Mouse (Mus musculus): ENCODE measurements around the gene Gjc1. TPM values are rescaled to one million over a fixed set of nuclear protein-coding genes. Genes with fewer than 3 reads are reported as not detected.
A peak's percentile ranks its signal among the peaks of the same experiment; 100 is the strongest.

The Gjc1 gene
- polyA plus RNA-seq, 1 experiment from 2014 or later: 55.0 TPM

GRCm38 (mm10) chr11:102765416-102765815 is 54.1 kb downstream of the Gjc1 start:
- no peak for ATAC-seq (replicated peaks)
- H3K4me1 ChIP-seq: peaks cover 24% of the 10 kb centered on the region
- H3K27ac ChIP-seq (replicated peaks): no peak overlapping the region

DNA sequence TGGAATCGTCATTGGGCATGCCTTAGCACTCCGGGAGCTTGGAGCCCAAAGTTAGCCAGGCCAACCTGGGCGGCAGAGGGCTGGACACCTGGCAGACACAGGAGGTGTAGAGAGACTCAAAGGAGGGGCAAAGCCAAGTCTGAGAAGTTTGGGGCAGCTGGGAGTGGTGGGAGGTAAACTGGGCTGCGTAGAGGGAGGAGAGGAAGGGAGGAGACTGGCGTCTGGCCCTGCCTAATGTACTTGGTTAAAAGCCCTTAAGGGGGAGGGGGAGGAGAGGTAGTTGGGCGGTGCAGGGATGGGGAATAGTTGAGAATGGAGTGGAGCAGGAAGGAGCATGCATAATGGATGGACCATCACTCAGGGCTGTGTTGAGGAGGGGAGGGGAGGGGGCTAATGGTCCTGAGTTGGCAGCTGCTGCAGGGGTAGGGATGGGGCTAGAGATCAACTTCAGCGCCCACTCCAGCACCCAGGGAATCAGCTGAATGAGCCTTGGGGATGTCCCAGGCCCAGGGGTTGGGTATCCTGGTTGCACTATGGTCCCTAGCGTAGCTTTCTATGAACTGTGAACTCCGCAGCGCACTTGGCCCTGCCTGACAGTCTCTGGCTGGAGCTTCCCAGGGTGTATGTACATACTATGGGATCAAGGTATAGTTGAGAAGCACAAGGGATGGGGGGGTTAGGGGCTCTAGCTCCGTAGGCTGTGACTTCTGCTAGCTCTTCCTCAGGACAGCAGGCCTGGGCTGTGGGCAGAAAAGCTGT is 56.3 kb downstream of the Gjc1 start:
- Histone ChIP-seq H3K27ac (replicated peaks) (no peak overlapping the region), H3K9me3 (no peaks in the 10 kb centered on the region), H3K9ac (replicated peaks) (no peak overlapping the region), H3K4me1 (peaks cover 22% of the 10 kb centered on the region), H3K36me3 (no peaks in the 10 kb centered on the region), H3K4me2 (replicated peaks) (peak overlapping the region; percentile 99), H3K27me3 (no peaks in the 10 kb centered on the region), H3K4me3 (no peak overlapping the region)
- 59% methylated on average over 11 of the region's 11 CpGs for WGBS
- ATAC-seq (replicated peaks): no peak

More at GRCm38 (mm10) chr11:102765416-102765815, 54.1 kb downstream of the Gjc1 start:
- H3K4me2 ChIP-seq (replicated peaks): no peak overlapping the region
- H3K9ac ChIP-seq (replicated peaks): no peak overlapping the region
- H3K4me3 ChIP-seq: no peak overlapping the region
- no peaks in the 10 kb centered on the region for H3K36me3 ChIP-seq
- no peaks in the 10 kb centered on the region for H3K27me3 ChIP-seq
- 88% methylated on average over 5 of the region's 5 CpGs for WGBS
- no peaks in the 10 kb centered on the region for H3K9me3 ChIP-seq

DNA sequence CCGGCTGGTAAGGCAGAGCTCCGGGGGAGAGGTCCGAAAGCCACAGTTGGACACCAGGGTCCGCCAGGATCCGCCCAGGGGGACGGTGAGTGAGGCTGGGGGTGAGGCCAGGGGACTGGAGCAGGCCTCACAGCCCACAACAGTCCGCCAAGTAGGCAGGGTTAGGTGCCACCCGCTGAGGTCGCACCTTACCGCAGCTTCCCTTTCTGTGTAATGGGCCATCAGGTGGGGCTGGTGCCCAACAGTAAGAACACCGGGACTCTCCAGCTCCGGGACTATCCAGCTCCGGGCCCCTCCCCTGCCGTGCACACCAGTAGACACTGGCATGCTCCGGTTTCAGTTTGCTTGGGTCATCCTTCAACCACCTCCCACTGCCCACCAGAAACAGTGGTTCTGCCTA is 57.3 kb downstream of the Gjc1 start:
- Histone ChIP-seq H3K4me2 (replicated peaks) (peak overlapping the region; percentile 99), H3K27ac (replicated peaks) (no peak overlapping the region)
- 14% methylated on average over 15 of the region's 15 CpGs for WGBS

DNA sequence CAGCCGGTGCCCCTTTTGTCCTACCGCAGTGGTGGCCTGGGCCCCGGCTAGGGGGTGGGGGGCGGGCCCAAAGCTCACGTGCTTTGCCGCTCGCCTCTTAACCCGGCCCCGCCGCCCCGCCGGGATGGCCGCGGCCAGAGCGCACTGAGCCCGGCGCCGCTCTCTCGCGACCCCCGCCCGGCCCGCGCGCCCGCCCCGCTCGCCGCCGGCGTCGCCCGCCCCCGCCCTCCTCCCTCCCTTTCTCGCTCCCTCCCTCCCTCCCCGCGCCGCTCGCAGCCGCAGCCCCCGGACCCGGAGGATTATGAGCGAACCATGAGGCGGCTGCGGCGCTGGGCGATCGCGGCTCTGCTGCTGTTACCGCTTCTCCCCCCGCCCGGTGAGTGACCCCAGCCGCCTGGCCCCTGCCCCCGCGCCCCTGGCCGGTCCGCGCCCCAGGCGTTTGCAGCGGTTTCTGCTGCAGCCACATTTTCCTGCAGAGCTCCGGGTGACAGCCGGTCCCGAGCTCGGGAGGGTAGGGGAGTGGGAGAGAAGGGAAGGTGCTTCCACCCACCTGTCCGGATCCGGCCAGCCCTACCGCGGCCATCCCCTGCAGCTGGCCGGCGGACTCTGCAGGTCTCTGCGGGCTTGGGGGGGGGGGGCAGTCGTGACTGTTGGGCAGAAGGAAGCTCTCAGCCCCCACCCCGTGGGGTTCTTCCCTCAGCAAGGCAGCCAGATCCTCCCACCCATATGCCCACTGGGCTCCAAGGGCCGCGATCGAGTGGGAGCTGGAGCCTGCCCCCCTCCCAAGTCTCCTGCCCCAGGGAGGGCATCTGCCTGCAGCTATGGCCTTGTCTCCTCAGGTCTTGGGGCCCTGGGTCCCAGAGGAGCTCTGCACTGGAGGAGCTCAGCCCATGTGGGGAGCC is 57.9 kb downstream of the Gjc1 start, which contains the start of gene Adam11:
TSS of gene Adam11 (plus strand) at position 131 of the 902 bp plus-strand sequence.
- peaks cover 22% of the 10 kb centered on the region for H3K4me1 ChIP-seq
- H3K4me2 ChIP-seq (replicated peaks): peak within 1 kb of the TSS; percentile 99
- peak within 1 kb of the TSS; percentile 82 for H3K9ac ChIP-seq (replicated peaks)
- under 1% methylated on average over 39 of the region's 76 CpGs for WGBS
- H3K9me3 ChIP-seq: no peaks in the 10 kb centered on the region
- H3K4me3 ChIP-seq: peak within 1 kb of the TSS; percentile 82
- H3K36me3 ChIP-seq: no peaks in the 10 kb centered on the region
- H3K27me3 ChIP-seq: no peaks in the 10 kb centered on the region
- peak; percentile 53 for ATAC-seq (replicated peaks)
- H3K27ac ChIP-seq (replicated peaks): 0 out of 2 replicates have a peak within 1 kb of the TSS, but pooled peaks have one; percentile 26

More for the DNA sequence above, 57.3 kb downstream of the Gjc1 start:
- H3K9me3 ChIP-seq: no peaks in the 10 kb centered on the region
- H3K4me3 ChIP-seq: peak overlapping the region; percentile 82
- ATAC-seq (replicated peaks): peak; percentile 26; the same call in 1 of the 2 replicates
- H3K9ac ChIP-seq (replicated peaks): peak overlapping the region; percentile 82
- no peaks in the 10 kb centered on the region for H3K36me3 ChIP-seq
- peaks cover 22% of the 10 kb centered on the region for H3K4me1 ChIP-seq
- no peaks in the 10 kb centered on the region for H3K27me3 ChIP-seq

DNA sequence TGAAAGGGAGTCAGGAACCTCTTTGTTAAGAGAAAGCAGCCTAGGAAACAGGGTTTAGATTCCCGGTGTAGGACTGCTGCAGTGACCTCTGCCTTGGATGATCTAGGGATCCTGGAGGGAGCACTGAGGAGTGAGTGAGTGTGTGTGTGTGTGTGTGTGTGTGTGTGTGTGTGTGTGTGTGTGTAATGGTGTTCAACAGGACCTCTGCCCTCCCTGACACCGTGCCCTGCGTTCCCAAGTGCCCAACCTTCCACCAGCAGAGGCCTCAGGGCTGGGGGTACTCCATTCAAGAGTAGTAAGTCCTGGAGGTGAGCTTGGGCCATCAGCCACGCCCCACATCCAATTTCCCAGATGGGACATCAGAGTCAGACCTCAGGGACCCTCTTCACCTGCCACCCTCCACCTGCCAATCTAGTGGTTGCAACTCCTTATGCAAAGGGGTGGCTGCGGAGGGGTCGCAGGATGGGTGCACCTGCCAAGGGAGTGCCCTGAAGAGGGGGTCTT is 58.6 kb downstream of the Gjc1 start:
- 10% methylated on average over 6 of the region's 6 CpGs for WGBS
- Histone ChIP-seq H3K27ac (replicated peaks) (no peak overlapping the region), H3K4me1 (peaks cover 22% of the 10 kb centered on the region), H3K4me3 (peak overlapping the region; percentile 82), H3K4me2 (replicated peaks) (peak overlapping the region; percentile 99), H3K27me3 (no peaks in the 10 kb centered on the region), H3K9ac (replicated peaks) (peak overlapping the region; percentile 82), H3K9me3 (no peaks in the 10 kb centered on the region), H3K36me3 (no peaks in the 10 kb centered on the region)
- ATAC-seq (replicated peaks): no peak

DNA sequence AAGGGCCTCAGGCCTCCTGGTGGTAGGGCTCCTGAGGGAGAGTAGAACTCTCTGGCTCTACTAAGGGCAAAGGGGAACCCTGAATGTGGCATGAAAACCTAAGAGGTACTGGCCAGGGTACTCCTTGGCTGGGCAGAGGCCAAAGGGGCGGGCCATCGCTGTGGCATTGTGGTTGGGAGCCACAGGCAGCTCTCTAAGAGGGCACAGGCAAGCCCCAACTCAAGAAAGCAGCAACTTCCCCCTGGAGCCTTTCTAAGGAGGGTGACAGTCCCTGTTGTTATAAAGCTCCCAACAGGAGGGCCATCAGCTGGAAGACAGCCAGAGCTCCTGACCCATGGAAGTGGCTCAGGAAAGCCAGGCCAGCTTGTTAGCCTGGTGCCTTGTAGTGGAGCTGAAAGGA is 60.5 kb downstream of the Gjc1 start:
- H3K27me3 ChIP-seq: no peaks in the 10 kb centered on the region
- H3K36me3 ChIP-seq: no peaks in the 10 kb centered on the region
- H3K27ac ChIP-seq (replicated peaks): no peak overlapping the region
- no peak overlapping the region for H3K4me2 ChIP-seq (replicated peaks)
- no peak overlapping the region for H3K4me3 ChIP-seq
- no peaks in the 10 kb centered on the region for H3K9me3 ChIP-seq
- peaks cover 36% of the 10 kb centered on the region for H3K4me1 ChIP-seq
- H3K9ac ChIP-seq (replicated peaks): no peak overlapping the region
- ATAC-seq (replicated peaks): no peak
- 85% methylated on average over 2 of the region's 2 CpGs for WGBS

- Histone ChIP-seq H3K4me2 (replicated peaks) (no peak overlapping the region), H3K9me3 (no peaks in the 10 kb centered on the region), H3K27ac (replicated peaks) (no peak overlapping the region), H3K4me1 (peaks cover 21% of the 10 kb centered on the region), H3K27me3 (no peaks in the 10 kb centered on the region), H3K4me3 (no peak overlapping the region), H3K9ac (replicated peaks) (no peak overlapping the region), H3K36me3 (no peaks in the 10 kb centered on the region)
- ATAC-seq (replicated peaks): no peak
- WGBS: 60% methylated on average over 7 of the region's 7 CpGs
These were observed 64.1 kb downstream of the Gjc1 start for GRCm38 (mm10) chr11:102755391-102755790.

DNA sequence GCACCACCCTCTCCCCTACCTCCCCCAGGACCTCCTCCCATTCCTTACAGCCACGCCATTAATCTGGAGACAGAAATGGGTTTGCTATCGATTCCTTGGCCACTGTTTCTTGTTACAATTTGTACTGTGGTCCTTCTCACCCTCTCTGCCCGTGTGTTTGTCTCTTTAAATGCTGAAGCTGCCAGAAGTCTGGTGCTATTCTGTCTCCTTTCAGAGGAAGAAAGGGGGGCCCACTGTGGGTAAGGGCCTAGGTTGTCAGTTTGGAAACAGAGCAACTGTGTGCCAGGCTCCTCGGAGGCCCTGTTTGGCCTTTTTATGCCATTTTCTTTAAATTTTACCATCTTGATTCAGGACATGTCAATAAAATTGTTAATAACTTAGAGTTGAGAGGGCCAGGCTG is 65.1 kb downstream of the Gjc1 start:
- no peaks in the 10 kb centered on the region for H3K27me3 ChIP-seq
- ATAC-seq (replicated peaks): no peak; the same call in 1 of the 2 replicates
- H3K4me3 ChIP-seq: 0 out of 2 replicates have a peak overlapping the region, but pooled peaks have one; percentile 4
- H3K27ac ChIP-seq (replicated peaks): no peak overlapping the region; the same call in none of the 2 replicates
- H3K36me3 ChIP-seq: no peaks in the 10 kb centered on the region
- H3K4me1 ChIP-seq: peaks cover 21% of the 10 kb centered on the region
- peak overlapping the region; percentile 26; the same call in 1 of the 2 replicates for H3K9ac ChIP-seq (replicated peaks)
- 13% methylated on average over 4 of the region's 4 CpGs for WGBS
- H3K9me3 ChIP-seq: no peaks in the 10 kb centered on the region
- peak overlapping the region; percentile 34 for H3K4me2 ChIP-seq (replicated peaks)

- H3K27ac ChIP-seq (replicated peaks): no peak overlapping the region; the same call in 1 of the 2 replicates
- peak; percentile 67; the same call in 1 of the 2 replicates for ATAC-seq (replicated peaks)
- peaks cover 21% of the 10 kb centered on the region for H3K4me1 ChIP-seq
- H3K4me2 ChIP-seq (replicated peaks): peak overlapping the region; percentile 34
- no peaks in the 10 kb centered on the region for H3K27me3 ChIP-seq
- no peaks in the 10 kb centered on the region for H3K9me3 ChIP-seq
- peak overlapping the region; percentile 26; the same call in 1 of the 2 replicates for H3K9ac ChIP-seq (replicated peaks)
- WGBS: 39% methylated on average over 18 of the region's 18 CpGs
- 0 out of 2 replicates have a peak overlapping the region, but pooled peaks have one; percentile 4 for H3K4me3 ChIP-seq
- H3K36me3 ChIP-seq: no peaks in the 10 kb centered on the region
These were observed 65.7 kb downstream of the Gjc1 start for GRCm38 (mm10) chr11:102753591-102754324.

- 64% methylated on average over 13 of the region's 13 CpGs for WGBS
- no peak overlapping the region for H3K27ac ChIP-seq (replicated peaks)
- 0 out of 2 replicates have a peak, but pooled peaks have one; percentile 17 for ATAC-seq (replicated peaks)
- H3K4me2 ChIP-seq (replicated peaks): no peak overlapping the region
- H3K9ac ChIP-seq (replicated peaks): no peak overlapping the region
- H3K36me3 ChIP-seq: no peaks in the 10 kb centered on the region
- H3K4me3 ChIP-seq: no peak overlapping the region
- H3K4me1 ChIP-seq: peaks cover 21% of the 10 kb centered on the region
- H3K9me3 ChIP-seq: no peaks in the 10 kb centered on the region
- no peaks in the 10 kb centered on the region for H3K27me3 ChIP-seq
These were observed 66.5 kb downstream of the Gjc1 start for GRCm38 (mm10) chr11:102752896-102753590.

DNA sequence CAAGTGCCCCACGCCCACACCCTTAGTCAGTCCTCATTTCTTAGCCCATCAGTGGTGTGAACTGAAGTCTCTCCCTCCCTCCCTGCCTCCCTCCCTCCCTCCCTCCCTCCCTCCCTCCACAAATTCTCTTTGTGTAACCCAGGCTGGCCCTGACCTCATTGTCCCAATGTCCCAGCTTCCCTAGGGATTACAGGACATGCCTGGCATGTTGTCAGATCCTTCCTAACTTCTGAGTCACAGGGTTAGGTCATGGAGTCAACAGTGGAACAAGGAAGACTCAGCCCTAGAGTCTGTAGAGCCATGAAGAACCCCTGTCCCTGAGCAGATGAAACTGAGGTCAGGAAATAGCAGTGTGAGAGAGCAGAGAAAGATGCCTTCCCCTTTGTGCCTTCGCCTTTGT is 69.8 kb downstream of the Gjc1 start:
- no peaks in the 10 kb centered on the region for H3K9me3 ChIP-seq
- H3K4me3 ChIP-seq: no peak overlapping the region
- peaks cover 14% of the 10 kb centered on the region for H3K4me1 ChIP-seq
- 85% methylated on average over 2 of the region's 2 CpGs for whole genome bisulfite sequencing
- no peaks in the 10 kb centered on the region for H3K27me3 ChIP-seq
- H3K27ac ChIP-seq (replicated peaks): no peak overlapping the region
- no peak overlapping the region for H3K4me2 ChIP-seq (replicated peaks)
- no peak for ATAC-seq (replicated peaks)
- no peaks in the 10 kb centered on the region for H3K36me3 ChIP-seq
- no peak overlapping the region for H3K9ac ChIP-seq (replicated peaks)

Data from forebrain, embryonic 15.5 days (tissue).